Mouse (Mus musculus): ENCODE measurements at regions not wholly inside any gene's neighbourhood (a gene's known extent, or its start where the extent isn't known, plus 50 kb on each side); places are given as distances from the start of the nearest gene placed in this dataset.

DNA sequence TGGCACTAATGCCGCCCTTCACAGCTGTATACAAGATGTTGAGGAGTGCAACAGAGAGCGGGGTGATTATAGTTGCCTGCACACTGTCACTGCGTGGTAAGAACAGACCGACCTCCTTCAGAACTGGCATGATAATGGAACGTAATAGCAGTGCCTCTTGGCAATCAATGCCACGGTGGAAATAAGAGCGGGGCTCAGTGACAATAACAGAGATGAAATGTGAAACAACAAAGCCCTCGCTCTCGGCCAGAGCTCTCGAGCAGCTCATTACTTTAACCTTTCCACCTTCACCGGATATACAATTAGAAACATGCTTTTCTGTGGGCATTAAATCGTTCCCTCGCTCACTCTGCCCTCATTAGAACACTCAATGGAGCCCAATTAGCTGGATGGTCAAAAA is 277.7 kb upstream of the Nt5e start:
- Histone ChIP-seq H3K27ac (no peak overlapping the region), H3K36me3 (no peaks in the 10 kb centered on the region)
- 72% methylated on average over 13 of the region's 13 CpGs for WGBS

DNA sequence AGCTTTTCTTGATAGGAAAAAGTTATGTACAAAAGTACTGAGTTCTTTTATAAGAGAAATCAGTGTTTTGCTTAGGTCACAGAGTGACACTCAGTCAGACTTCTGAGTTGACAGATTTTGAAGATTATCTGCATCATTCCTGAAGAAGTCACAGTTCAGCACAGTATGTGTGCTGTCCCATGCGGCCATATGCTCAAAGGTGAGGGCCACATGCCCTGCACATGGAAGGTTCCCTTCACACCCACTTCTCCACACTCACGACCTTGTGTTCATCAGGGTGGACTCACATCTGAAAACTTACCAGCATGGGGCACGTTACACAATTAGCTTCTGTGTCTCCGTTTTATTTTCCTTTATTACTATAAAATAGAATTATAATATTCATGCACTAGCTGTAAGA is 277.2 kb upstream of the Nt5e start:
- ATAC-seq = no peak
- Histone ChIP-seq H3K4me2 (replicated peaks) (no peak overlapping the region), H3K9me3 (no peaks in the 10 kb centered on the region), H3K4me1 (replicated peaks) (no peaks in the 10 kb centered on the region), H3K36me3 (no peaks in the 10 kb centered on the region), H3K27ac (no peak overlapping the region), H3K27me3 (replicated peaks) (no peaks in the 10 kb centered on the region), H3K4me3 (replicated peaks) (no peak overlapping the region), H3K9ac (no peak overlapping the region)
- WGBS = 79% methylated on average over 4 of the region's 4 CpGs

More for the DNA sequence above, 277.7 kb upstream of the Nt5e start:
- Histone ChIP-seq H3K9me3 (no peaks in the 10 kb centered on the region), H3K4me2 (replicated peaks) (no peak overlapping the region), H3K4me3 (replicated peaks) (no peak overlapping the region), H3K9ac (no peak overlapping the region), H3K27me3 (replicated peaks) (no peaks in the 10 kb centered on the region), H3K4me1 (replicated peaks) (no peaks in the 10 kb centered on the region)
- no peak for ATAC-seq

DNA sequence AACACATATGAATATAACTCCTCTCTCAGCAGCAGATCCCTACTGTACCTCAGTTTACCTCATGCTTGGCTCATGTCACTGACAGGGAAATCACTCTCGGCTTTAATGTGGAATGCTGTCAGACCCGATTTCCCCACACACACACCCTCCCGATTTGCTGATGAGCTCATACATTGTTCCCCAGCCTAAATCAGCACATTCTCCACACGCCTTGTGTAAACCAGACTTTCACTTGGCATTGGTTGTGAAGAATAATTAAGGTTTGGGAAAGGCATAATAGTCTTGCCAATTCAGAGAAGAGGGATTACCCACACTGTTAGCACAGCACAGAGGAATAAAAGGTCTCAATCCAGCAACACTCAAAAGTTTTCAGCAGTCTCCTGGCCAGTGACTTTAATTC is 268.4 kb upstream of the Nt5e start:
- ATAC-seq = no peak
- Histone ChIP-seq H3K27ac (no peak overlapping the region), H3K27me3 (replicated peaks) (no peaks in the 10 kb centered on the region), H3K36me3 (no peaks in the 10 kb centered on the region), H3K9ac (no peak overlapping the region), H3K4me3 (replicated peaks) (no peak overlapping the region), H3K9me3 (no peaks in the 10 kb centered on the region), H3K4me2 (replicated peaks) (no peak overlapping the region), H3K4me1 (replicated peaks) (no peaks in the 10 kb centered on the region)
- 45% methylated on average over 4 of the region's 4 CpGs for WGBS

GRCm38 (mm10) chr9:88059005-88059404 is 268.0 kb upstream of the Nt5e start:
- H3K4me2 ChIP-seq (replicated peaks) = no peak overlapping the region
- no peaks in the 10 kb centered on the region for H3K4me1 ChIP-seq (replicated peaks)
- no peak for ATAC-seq
- H3K4me3 ChIP-seq (replicated peaks) = no peak overlapping the region
- no peaks in the 10 kb centered on the region for H3K27me3 ChIP-seq (replicated peaks)
- no peak overlapping the region for H3K9ac ChIP-seq
- 87% methylated on average over 3 of the region's 3 CpGs for WGBS
- no peak overlapping the region for H3K27ac ChIP-seq
- H3K9me3 ChIP-seq = no peaks in the 10 kb centered on the region
- no peaks in the 10 kb centered on the region for H3K36me3 ChIP-seq

GRCm38 (mm10) chr9:88063973-88064676 is 262.9 kb upstream of the Nt5e start:
- Histone ChIP-seq H3K4me3 (replicated peaks) (no peak overlapping the region), H3K4me2 (replicated peaks) (no peak overlapping the region), H3K9ac (no peak overlapping the region), H3K27me3 (replicated peaks) (no peaks in the 10 kb centered on the region), H3K9me3 (no peaks in the 10 kb centered on the region), H3K36me3 (no peaks in the 10 kb centered on the region), H3K27ac (no peak overlapping the region), H3K4me1 (replicated peaks) (no peaks in the 10 kb centered on the region)
- 51% methylated on average over 3 of the region's 3 CpGs for WGBS
- ATAC-seq = no peak

DNA sequence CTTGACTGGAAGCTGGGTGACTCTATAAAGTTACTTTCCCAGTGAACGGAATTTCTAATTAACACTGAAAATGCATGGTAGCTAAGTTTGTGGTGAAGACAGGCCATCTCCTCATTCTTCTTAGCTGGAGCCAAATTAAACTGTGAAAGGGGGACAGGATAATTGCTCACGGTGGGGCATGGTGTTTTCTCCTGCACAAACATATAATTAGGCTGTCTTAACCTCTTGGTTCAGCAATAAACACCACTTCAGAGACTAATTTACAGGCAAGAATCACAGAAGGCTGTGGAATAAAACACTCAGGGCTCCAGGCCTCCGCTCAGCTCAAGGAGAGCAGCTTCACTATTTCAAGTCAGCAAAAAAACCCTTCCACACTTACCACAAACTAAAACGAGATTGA is 261.9 kb upstream of the Nt5e start:
- H3K4me1 ChIP-seq (replicated peaks) = no peaks in the 10 kb centered on the region
- H3K4me3 ChIP-seq (replicated peaks) = no peak overlapping the region
- H3K36me3 ChIP-seq = no peaks in the 10 kb centered on the region
- WGBS = 60% methylated on average over 4 of the region's 4 CpGs
- H3K4me2 ChIP-seq (replicated peaks) = no peak overlapping the region
- H3K9me3 ChIP-seq = no peaks in the 10 kb centered on the region
- H3K27me3 ChIP-seq (replicated peaks) = no peaks in the 10 kb centered on the region
- H3K27ac ChIP-seq = no peak overlapping the region
- ATAC-seq = no peak
- H3K9ac ChIP-seq = no peak overlapping the region

- ATAC-seq = no peak
- Histone ChIP-seq H3K36me3 (no peaks in the 10 kb centered on the region), H3K27ac (no peak overlapping the region), H3K9me3 (no peaks in the 10 kb centered on the region), H3K27me3 (replicated peaks) (no peaks in the 10 kb centered on the region), H3K4me2 (replicated peaks) (no peak overlapping the region), H3K4me3 (replicated peaks) (no peak overlapping the region), H3K4me1 (replicated peaks) (no peaks in the 10 kb centered on the region), H3K9ac (no peak overlapping the region)
- 70% methylated on average over 7 of the region's 7 CpGs for WGBS
Observed at GRCm38 (mm10) chr9:88065777-88066176, 261.2 kb upstream of the Nt5e start.

GRCm38 (mm10) chr9:88068322-88068721 is 258.7 kb upstream of the Nt5e start:
- Histone ChIP-seq H3K4me3 (replicated peaks) (no peak overlapping the region), H3K27ac (no peak overlapping the region), H3K9ac (no peak overlapping the region), H3K4me2 (replicated peaks) (no peak overlapping the region), H3K9me3 (no peaks in the 10 kb centered on the region), H3K4me1 (replicated peaks) (no peaks in the 10 kb centered on the region), H3K36me3 (no peaks in the 10 kb centered on the region), H3K27me3 (replicated peaks) (no peaks in the 10 kb centered on the region)
- WGBS = 90% methylated on average over 8 of the region's 8 CpGs
- no peak for ATAC-seq

GRCm38 (mm10) chr9:88068881-88069304 is 258.1 kb upstream of the Nt5e start:
- Histone ChIP-seq H3K36me3 (no peaks in the 10 kb centered on the region), H3K4me2 (replicated peaks) (no peak overlapping the region), H3K4me1 (replicated peaks) (no peaks in the 10 kb centered on the region), H3K9ac (no peak overlapping the region), H3K27ac (no peak overlapping the region), H3K9me3 (no peaks in the 10 kb centered on the region), H3K27me3 (replicated peaks) (no peaks in the 10 kb centered on the region), H3K4me3 (replicated peaks) (no peak overlapping the region)
- ATAC-seq = no peak
- 52% methylated on average over 15 of the region's 15 CpGs for WGBS

DNA sequence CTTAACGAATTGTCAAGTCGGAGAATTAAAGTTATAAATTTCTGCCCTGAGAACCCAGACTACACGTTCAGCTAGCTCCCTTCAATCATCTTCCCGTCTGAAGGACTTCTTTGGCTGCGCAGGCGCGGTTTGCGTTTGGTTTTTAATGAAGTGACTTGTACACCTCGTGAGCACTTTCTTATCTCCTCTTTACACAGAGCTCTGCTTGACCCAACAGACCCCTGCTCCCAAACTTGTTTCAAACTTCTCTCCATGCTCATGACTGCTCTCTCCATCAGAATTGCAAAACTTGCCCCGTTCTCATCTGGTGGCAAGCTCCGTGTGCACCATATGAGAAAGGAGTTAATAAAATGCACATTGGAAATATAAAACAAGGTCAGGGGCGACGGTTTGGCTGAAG is 257.2 kb upstream of the Nt5e start:
- no peak overlapping the region for H3K9ac ChIP-seq
- 79% methylated on average over 13 of the region's 13 CpGs for WGBS
- no peaks in the 10 kb centered on the region for H3K27me3 ChIP-seq (replicated peaks)
- ATAC-seq = no peak
- H3K4me1 ChIP-seq (replicated peaks) = no peaks in the 10 kb centered on the region
- no peak overlapping the region for H3K4me2 ChIP-seq (replicated peaks)
- no peak overlapping the region for H3K27ac ChIP-seq
- H3K9me3 ChIP-seq = no peaks in the 10 kb centered on the region
- H3K4me3 ChIP-seq (replicated peaks) = no peak overlapping the region
- H3K36me3 ChIP-seq = no peaks in the 10 kb centered on the region

DNA sequence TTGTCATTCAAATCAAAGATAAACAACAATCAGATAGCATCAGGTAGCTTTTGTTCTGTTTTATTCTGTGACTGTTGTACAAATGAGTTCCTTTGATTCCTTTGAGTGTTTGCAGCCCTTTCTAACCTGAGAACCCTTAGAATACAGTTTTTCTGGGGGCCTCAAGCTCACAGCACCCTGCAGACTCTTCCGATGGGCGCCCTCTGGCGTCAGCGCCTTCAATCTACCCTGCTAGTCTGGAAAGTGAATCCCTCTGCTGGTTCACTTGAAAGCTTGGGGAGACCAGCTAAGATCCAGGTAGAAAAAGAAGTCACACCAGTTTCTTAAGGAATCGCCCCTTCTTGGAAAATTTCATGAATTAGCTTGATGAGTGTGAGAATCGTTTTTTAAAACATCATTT is 253.8 kb upstream of the Nt5e start:
- ATAC-seq = no peak
- Histone ChIP-seq H3K4me3 (replicated peaks) (no peak overlapping the region), H3K4me2 (replicated peaks) (no peak overlapping the region), H3K27me3 (replicated peaks) (no peaks in the 10 kb centered on the region), H3K9ac (no peak overlapping the region), H3K27ac (no peak overlapping the region), H3K4me1 (replicated peaks) (no peaks in the 10 kb centered on the region), H3K36me3 (no peaks in the 10 kb centered on the region), H3K9me3 (no peaks in the 10 kb centered on the region)
- WGBS = 12% methylated on average over 6 of the region's 6 CpGs

- no peaks in the 10 kb centered on the region for H3K36me3 ChIP-seq
- no peak for ATAC-seq
- 68% methylated on average over 7 of the region's 7 CpGs for WGBS
- no peak overlapping the region for H3K27ac ChIP-seq
- no peak overlapping the region for H3K9ac ChIP-seq
- no peaks in the 10 kb centered on the region for H3K27me3 ChIP-seq (replicated peaks)
- no peak overlapping the region for H3K4me2 ChIP-seq (replicated peaks)
- no peak overlapping the region for H3K4me3 ChIP-seq (replicated peaks)
- no peaks in the 10 kb centered on the region for H3K4me1 ChIP-seq (replicated peaks)
- no peaks in the 10 kb centered on the region for H3K9me3 ChIP-seq
Observed at GRCm38 (mm10) chr9:88073579-88073978, 253.4 kb upstream of the Nt5e start.

DNA sequence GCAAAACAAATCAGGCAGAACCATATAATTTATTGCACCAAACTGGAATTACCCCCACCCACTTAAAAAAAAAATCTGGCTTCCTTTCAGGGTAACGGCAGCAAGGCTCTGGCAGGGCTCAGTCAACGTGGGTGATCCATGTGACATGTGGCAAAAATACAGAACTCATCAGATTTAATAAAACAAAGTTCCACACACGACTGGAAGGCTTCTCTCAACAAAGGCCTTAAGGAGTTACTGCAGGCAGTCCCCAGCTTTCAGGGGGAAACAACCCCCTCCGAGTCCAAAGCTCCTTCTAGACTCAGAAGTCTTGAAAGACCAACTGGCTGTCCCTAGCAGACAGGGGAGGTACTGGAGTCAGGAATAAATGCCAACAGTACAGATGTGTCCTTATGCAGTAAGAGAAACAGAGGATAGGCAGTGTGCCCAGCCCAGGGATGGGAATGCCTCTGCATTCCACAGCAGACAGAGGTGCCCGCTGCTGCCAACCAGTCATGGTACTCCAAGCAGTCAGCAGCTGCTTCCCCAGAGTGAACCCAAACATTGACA is 244.0 kb upstream of the Nt5e start:
- H3K4me3 ChIP-seq (replicated peaks) = no peak overlapping the region
- H3K36me3 ChIP-seq = no peaks in the 10 kb centered on the region
- no peak overlapping the region for H3K4me2 ChIP-seq (replicated peaks)
- no peak for ATAC-seq
- H3K27me3 ChIP-seq (replicated peaks) = no peaks in the 10 kb centered on the region
- WGBS = 32% methylated on average over 5 of the region's 5 CpGs
- H3K27ac ChIP-seq = no peak overlapping the region
- no peaks in the 10 kb centered on the region for H3K9me3 ChIP-seq
- H3K9ac ChIP-seq = no peak overlapping the region
- H3K4me1 ChIP-seq (replicated peaks) = no peaks in the 10 kb centered on the region

Data from intestine, embryonic 15.5 days (tissue).